Mouse (Mus musculus) heart, embryonic 14.5 days (tissue): Measurements from ENCODE around the gene Sycp2. TPM values are rescaled to one million over a fixed set of nuclear protein-coding genes. Genes with fewer than 3 reads are reported as not detected.

Experiments used
- ATAC-seq: fragments of 200-750 bp; cut with Nextera tagmentation; 2 replicates; pipeline ENCODE4 v1.8.0; 2017; ENCODE audit warnings: low read depth, moderate TSS enrichment; ENCODE audit not compliant: insufficient number of reproducible peaks, insufficient read depth, low FRiP score
- H3K27ac ChIP-seq, 2 experiments: fragments of 200-500 bp in 1 of 2; fragments of 300-500 bp in 1 of 2; sonication (generic) in 1 of 2; replicated peaks in 1 of 2; 2 replicates each; pipeline ENCODE4 v1.5.1; 2012 to 2014; ENCODE audit warnings: low read depth in 2 of 2, low read length in 2 of 2, control low read depth in 1 of 2, mild to moderate bottlenecking in 1 of 2, mixed read lengths in 1 of 2; ENCODE audit not compliant: control insufficient read depth in 1 of 2, insufficient read depth in 1 of 2
- H3K27me3 ChIP-seq: fragments of 300-500 bp; sonication (generic); 2 replicates; pipeline ENCODE4 v1.6.1; 2014; ENCODE audit warnings: mild to moderate bottlenecking, low read length, control low read depth; ENCODE audit not compliant: control insufficient read depth, insufficient read depth
- H3K36me3 ChIP-seq: fragments of 300-500 bp; sonication (generic); 2 replicates; pipeline ENCODE4 v1.6.1; 2014; ENCODE audit warnings: mild to moderate bottlenecking, control low read depth, low read length, mixed read lengths; ENCODE audit not compliant: control insufficient read depth, insufficient read depth
- H3K4me1 ChIP-seq, 2 experiments: fragments of 200-500 bp in 1 of 2; fragments of 300-500 bp in 1 of 2; sonication (generic) in 1 of 2; 2 replicates each; pipeline ENCODE4 v1.6.1; 2012 to 2014; ENCODE audit warnings: low read length in 2 of 2, control low read depth in 1 of 2, mixed read lengths in 1 of 2; ENCODE audit not compliant: control insufficient read depth in 2 of 2, insufficient read depth in 2 of 2
- H3K4me2 ChIP-seq: fragments of 300-500 bp; sonication (generic); 2 replicates; pipeline ENCODE4 v1.6.1; 2014; ENCODE audit warnings: mild to moderate bottlenecking, low read length
- H3K4me3 ChIP-seq, 2 experiments: fragments of 200-500 bp in 1 of 2; fragments of 300-500 bp in 1 of 2; sonication (generic) in 1 of 2; 2 replicates each; pipeline ENCODE4 v1.5.1; 2012 to 2014; ENCODE audit warnings: low read length in 2 of 2, mild to moderate bottlenecking in 2 of 2, control low read depth in 1 of 2, low read depth in 1 of 2, moderate library complexity in 1 of 2; ENCODE audit not compliant: control insufficient read depth in 1 of 2, insufficient read depth in 1 of 2
- H3K9ac ChIP-seq: fragments of 300-500 bp; sonication (generic); 2 replicates; pipeline ENCODE4 v1.6.1; 2014; ENCODE audit warnings: mild to moderate bottlenecking, low read length
- H3K9me3 ChIP-seq: fragments of 300-500 bp; sonication (generic); 2 replicates; pipeline ENCODE4 v1.6.1; 2016; ENCODE audit warnings: low read length, control low read depth; ENCODE audit not compliant: control insufficient read depth
- WGBS: fragments of 180-500 bp; shearing (Covaris S2); extraction: QIAGEN DNeasy Blood & Tissue Kit; methylation state at CpG from one replicate; pipeline ENCODE4 v1.1.7; 2014; 5-methylcytosine and 5-hydroxymethylcytosine counted together
- polyA plus RNA-seq: library from polyadenylated mRNA; unstranded; fragments of >200 nt; fragmentation: Nextera tagmentation; extraction: Ambion mirVana; gene quantifications from 2 replicates; pipeline ENCODE4 v1.2.1, GENCODE M21; 2014

Gene Sycp2
- polyA plus RNA-seq, 1 experiment from 2014 or later = 0.46 TPM

DNA sequence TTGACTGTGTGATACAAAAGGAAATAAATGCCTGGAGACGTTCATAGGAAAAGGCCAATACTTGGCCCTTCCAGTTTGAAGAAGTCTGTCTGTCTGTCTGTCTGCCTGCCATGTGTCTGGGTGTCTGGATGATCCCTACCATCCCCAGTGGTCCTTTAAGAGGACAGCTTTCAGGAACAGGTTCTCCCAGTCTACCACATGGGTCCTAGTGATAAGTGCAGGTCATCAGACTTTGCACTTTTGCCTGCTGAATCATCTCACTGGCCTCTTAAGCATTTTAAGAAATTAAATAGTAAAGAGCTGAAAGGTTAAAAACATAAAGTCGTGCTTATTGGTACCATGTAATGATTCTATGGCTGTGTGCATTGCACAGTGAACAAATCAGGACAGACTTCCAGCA lies 26.0 kb upstream of the Sycp2 start:
- no peaks in the 10 kb centered on the region for H3K9me3 ChIP-seq
- no peak overlapping the region for H3K9ac ChIP-seq
- no peak overlapping the region for H3K4me2 ChIP-seq
- 72% methylated on average over 2 of the region's 2 CpGs for WGBS
- no peak overlapping the region for H3K4me3 ChIP-seq
- H3K27ac ChIP-seq = no peak overlapping the region
- no peak for ATAC-seq
- peaks cover 2 to 3% of the 10 kb centered on the region in 2 experiments; a peak in 2 of 4 replicates for H3K4me1 ChIP-seq
- no peaks in the 10 kb centered on the region; the same call in 1 of the 2 replicates for H3K27me3 ChIP-seq
- H3K36me3 ChIP-seq = no peaks in the 10 kb centered on the region

DNA sequence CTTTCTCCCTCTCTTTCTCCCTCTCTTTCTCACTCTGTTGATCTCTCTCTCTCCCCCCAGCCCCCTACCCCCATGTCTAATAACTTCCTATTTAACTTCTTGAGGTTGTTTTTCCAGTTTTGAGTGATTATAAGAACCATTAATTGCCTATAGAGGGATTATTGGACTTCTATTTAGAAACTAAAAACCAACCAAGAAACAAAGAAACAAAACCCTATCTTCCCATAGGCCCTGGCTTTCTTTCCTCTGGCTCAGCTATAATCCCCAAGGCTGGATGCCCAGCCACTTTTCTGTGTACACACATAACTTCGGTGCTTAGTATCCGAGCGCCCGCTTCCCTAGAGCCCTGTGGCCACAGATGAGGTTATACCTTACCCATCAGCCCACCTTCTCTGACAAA lies 22.7 kb upstream of the Sycp2 start, which contains the start of gene Cdh26:
Gene Cdh26 (plus strand): TSS at position 301 of the 400 bp plus-strand sequence.
- Histone ChIP-seq H3K27me3 (no peaks in the 10 kb centered on the region; the same call in 1 of the 2 replicates), H3K4me1 (peaks cover 2 to 3% of the 10 kb centered on the region in 2 experiments; a peak in 2 of 4 replicates), H3K9ac (no peak within 1 kb of the TSS), H3K4me3 (no peak within 1 kb of the TSS), H3K4me2 (no peak within 1 kb of the TSS), H3K36me3 (no peaks in the 10 kb centered on the region), H3K9me3 (no peaks in the 10 kb centered on the region), H3K27ac (no peak within 1 kb of the TSS)
- no peak for ATAC-seq
- WGBS = 87% methylated on average over 4 of the region's 4 CpGs

DNA sequence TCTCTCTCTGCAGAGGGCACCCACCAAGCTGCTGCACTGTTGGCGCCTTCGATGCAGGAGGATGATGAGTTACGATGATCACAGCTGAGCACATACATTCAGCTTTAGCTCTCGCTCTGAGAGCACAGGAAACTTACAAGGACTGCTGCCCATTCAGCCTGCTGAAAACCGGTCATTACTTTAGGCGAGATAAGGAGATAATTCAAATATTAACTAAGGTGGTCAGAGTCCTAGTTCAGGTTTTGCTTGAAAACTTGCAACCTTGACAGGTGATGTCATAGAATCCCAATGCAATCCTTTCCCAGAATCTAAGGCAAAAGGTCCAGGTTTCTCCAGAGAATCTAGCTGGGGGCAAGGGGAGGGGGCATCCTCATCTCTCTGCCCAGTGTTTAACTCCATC lies 21.9 kb upstream of the Sycp2 start:
- no peaks in the 10 kb centered on the region; the same call in 1 of the 2 replicates for H3K27me3 ChIP-seq
- no peak overlapping the region for H3K4me2 ChIP-seq
- no peak overlapping the region for H3K9ac ChIP-seq
- no peak overlapping the region for H3K27ac ChIP-seq
- WGBS = 74% methylated on average over 6 of the region's 6 CpGs
- peaks cover 2 to 3% of the 10 kb centered on the region in 2 experiments; a peak in 2 of 4 replicates for H3K4me1 ChIP-seq
- peaks cover 3% of the 10 kb centered on the region; the same call in 1 of the 2 replicates for H3K36me3 ChIP-seq
- no peak overlapping the region for H3K4me3 ChIP-seq
- no peaks in the 10 kb centered on the region for H3K9me3 ChIP-seq
- no peak for ATAC-seq

DNA sequence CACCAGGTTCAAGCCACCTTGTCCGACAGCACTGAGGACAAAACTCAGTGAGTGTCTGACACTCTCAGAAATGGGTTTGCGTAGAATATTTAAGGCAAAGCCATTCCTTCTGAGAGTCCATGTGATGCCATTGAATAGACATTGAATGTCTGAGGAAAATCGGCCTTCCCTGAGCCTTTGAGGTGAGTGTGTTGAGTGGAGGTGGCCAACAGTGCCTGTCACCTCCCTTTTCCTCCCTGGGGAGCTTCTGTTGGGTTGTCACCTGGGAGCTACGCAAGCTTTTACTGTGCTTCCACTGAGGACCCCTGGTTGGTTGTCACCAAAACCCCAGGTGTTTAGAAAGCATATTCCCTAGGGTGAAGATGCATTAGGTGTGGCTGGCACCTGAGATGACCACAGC lies 21.2 kb upstream of the Sycp2 start:
- H3K4me1 ChIP-seq = peaks cover 2 to 4% of the 10 kb centered on the region in 2 experiments; a peak in 3 of 4 replicates
- 73% methylated on average over 4 of the region's 4 CpGs for WGBS
- H3K36me3 ChIP-seq = peaks cover 3% of the 10 kb centered on the region; the same call in 1 of the 2 replicates
- no peak overlapping the region for H3K4me3 ChIP-seq
- no peak overlapping the region for H3K9ac ChIP-seq
- no peak for ATAC-seq
- no peaks in the 10 kb centered on the region for H3K9me3 ChIP-seq
- no peaks in the 10 kb centered on the region; the same call in 1 of the 2 replicates for H3K27me3 ChIP-seq
- H3K4me2 ChIP-seq = no peak overlapping the region
- H3K27ac ChIP-seq = no peak overlapping the region

DNA sequence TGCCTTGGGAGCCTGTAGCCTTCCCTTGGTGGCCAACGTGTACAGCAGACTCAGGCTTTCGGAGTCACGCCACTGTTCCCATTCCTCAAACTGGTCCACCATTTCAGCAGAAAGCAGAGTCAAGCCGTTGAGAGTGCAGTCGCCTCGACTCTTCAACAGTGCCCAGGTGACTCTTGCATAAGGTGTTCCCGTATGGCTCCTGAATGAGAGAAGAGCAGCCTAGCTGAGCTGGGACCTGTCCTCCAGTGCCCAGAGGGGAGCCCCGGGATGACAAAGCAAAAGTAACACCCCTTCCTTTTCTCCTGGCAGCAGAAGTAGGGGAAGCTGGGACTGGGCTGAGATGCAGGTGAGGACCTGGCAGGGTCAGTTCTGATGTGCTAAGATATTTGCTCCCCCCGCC lies 20.7 kb upstream of the Sycp2 start:
- H3K4me3 ChIP-seq = no peak overlapping the region
- no peak overlapping the region for H3K4me2 ChIP-seq
- no peaks in the 10 kb centered on the region; the same call in 1 of the 2 replicates for H3K27me3 ChIP-seq
- H3K27ac ChIP-seq = no peak overlapping the region
- peaks cover 3% of the 10 kb centered on the region; the same call in 1 of the 2 replicates for H3K36me3 ChIP-seq
- no peak overlapping the region for H3K9ac ChIP-seq
- no peaks in the 10 kb centered on the region for H3K9me3 ChIP-seq
- peaks cover 2 to 9% of the 10 kb centered on the region in 2 experiments; a peak in 3 of 4 replicates for H3K4me1 ChIP-seq
- ATAC-seq = no peak
- 68% methylated on average over 9 of the region's 9 CpGs for WGBS

DNA sequence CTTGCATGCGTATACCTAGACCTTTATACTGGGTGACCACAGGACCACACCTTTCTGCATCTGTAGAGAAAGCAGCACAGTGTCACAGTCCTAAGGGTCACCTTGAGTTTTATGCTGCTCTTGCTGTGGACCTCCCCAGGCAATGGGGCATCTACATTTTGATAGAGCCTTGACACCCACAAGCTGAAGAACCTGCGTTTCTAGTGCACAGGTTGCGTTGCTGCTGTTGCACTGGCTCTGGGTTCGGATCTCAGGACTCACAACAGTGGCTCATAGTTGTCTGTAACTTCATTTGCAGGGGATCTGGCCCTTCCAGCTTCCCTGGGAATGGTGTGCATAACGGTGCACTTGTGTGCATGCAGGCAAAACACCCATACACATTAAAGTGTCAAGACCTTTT lies 19.7 kb upstream of the Sycp2 start:
- Histone ChIP-seq H3K4me3 (no peak overlapping the region), H3K4me2 (no peak overlapping the region)
- 78% methylated on average over 5 of the region's 5 CpGs for WGBS

DNA sequence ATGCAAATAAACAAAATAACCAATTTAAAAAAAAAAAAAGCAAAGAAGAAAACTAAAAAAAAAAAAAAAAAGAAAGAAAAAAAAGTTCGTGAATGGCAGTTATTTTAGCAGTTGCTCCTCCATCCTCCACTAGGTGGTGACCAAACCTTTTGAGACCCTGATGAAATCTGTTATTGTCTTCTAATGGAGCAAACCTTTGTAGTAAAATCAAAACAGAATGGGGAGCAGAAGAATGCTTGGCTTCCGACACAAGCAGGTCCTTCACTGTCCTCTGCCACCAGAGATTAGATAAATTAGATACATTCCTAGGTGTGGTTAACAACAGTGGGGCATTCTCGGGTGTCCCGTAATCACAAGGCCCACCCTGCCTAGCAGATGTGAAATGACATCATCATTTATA lies 18.7 kb upstream of the Sycp2 start:
- Histone ChIP-seq H3K4me2 (no peak overlapping the region), H3K27ac (no peak overlapping the region), H3K36me3 (peaks cover 4% of the 10 kb centered on the region; the same call in 1 of the 2 replicates), H3K9me3 (no peaks in the 10 kb centered on the region), H3K4me1 (peaks cover 4 to 26% of the 10 kb centered on the region in 2 experiments), H3K27me3 (no peaks in the 10 kb centered on the region; the same call in 1 of the 2 replicates), H3K4me3 (no peak overlapping the region), H3K9ac (no peak overlapping the region)
- no peak for ATAC-seq
- 28% methylated on average over 4 of the region's 4 CpGs for WGBS

More for the DNA sequence above, 19.7 kb upstream of the Sycp2 start:
- Histone ChIP-seq H3K36me3 (peaks cover 3% of the 10 kb centered on the region; the same call in 1 of the 2 replicates), H3K27me3 (no peaks in the 10 kb centered on the region; the same call in 1 of the 2 replicates), H3K9ac (no peak overlapping the region), H3K27ac (no peak overlapping the region), H3K9me3 (no peaks in the 10 kb centered on the region), H3K4me1 (peaks cover 2 to 19% of the 10 kb centered on the region in 2 experiments; a peak in 3 of 4 replicates)
- no peak for ATAC-seq

DNA sequence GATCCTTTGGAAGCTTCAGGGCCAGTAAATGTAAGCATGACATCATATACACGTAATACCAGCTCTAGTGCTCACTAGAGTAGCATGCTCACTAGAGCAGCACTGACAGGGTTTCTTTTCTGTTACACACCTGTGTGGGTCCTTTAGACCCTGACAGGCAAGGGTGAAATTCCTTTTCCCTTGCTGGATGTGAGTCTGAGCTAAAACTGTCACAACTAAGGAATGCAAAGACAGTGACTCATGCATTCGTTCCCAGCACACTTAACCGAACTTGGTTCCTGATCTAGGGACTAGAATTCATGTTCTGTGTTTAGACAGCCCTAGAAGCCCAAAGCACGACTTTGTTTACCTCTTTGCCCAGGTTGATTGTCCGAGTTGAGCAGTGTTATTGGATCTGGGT lies 15.7 kb upstream of the Sycp2 start:
- no peak for ATAC-seq
- Histone ChIP-seq H3K9me3 (no peaks in the 10 kb centered on the region), H3K9ac (no peak overlapping the region), H3K27me3 (no peaks in the 10 kb centered on the region), H3K4me1 (peaks cover 11 to 31% of the 10 kb centered on the region in 2 experiments), H3K4me3 (no peak overlapping the region), H3K36me3 (peaks cover 30% of the 10 kb centered on the region), H3K27ac (peak overlapping the region in 1 of 2 experiments; percentile 87; a peak in 1 of 4 replicates), H3K4me2 (no peak overlapping the region)
- WGBS = 46% methylated on average over 5 of the region's 5 CpGs
